Mouse (Mus musculus) midbrain, embryonic 15.5 days (tissue): Measurements from ENCODE around the gene Gm45717. TPM values are rescaled to one million over a fixed set of nuclear protein-coding genes. Genes with fewer than 3 reads are reported as not detected.

Source experiments
- ATAC-seq: fragments of 200-750 bp; cut with Nextera tagmentation; replicated peaks from 2 replicates; pipeline ENCODE4 v1.8.0; 2017; ENCODE audit warnings: moderate TSS enrichment
- H3K27ac ChIP-seq: fragments of 300-500 bp; sonication (generic); 2 replicates; pipeline ENCODE4 v1.5.1; 2015; ENCODE audit warnings: mild to moderate bottlenecking, inconsistent platforms
- H3K27me3 ChIP-seq: fragments of 300-500 bp; sonication (generic); replicated peaks from 2 replicates; pipeline ENCODE4 v1.6.1; 2015; ENCODE audit warnings: inconsistent platforms
- H3K36me3 ChIP-seq: fragments of 300-500 bp; sonication (generic); replicated peaks from 2 replicates; pipeline ENCODE4 v1.6.1; 2015; ENCODE audit warnings: inconsistent platforms
- H3K4me1 ChIP-seq: fragments of 300-500 bp; sonication (generic); 2 replicates; pipeline ENCODE4 v1.6.1; 2015; ENCODE audit warnings: inconsistent platforms
- H3K4me2 ChIP-seq: fragments of 300-500 bp; sonication (generic); 2 replicates; pipeline ENCODE4 v1.6.1; 2015; ENCODE audit warnings: inconsistent platforms, mild to moderate bottlenecking, moderate library complexity
- H3K4me3 ChIP-seq: fragments of 300-500 bp; sonication (generic); 2 replicates; pipeline ENCODE4 v1.5.1; 2015; ENCODE audit warnings: mild to moderate bottlenecking, inconsistent platforms
- H3K9ac ChIP-seq: fragments of 300-500 bp; sonication (generic); 2 replicates; pipeline ENCODE4 v1.6.1; 2015; ENCODE audit warnings: mild to moderate bottlenecking, inconsistent platforms
- H3K9me3 ChIP-seq: fragments of 300-500 bp; sonication (generic); 2 replicates; pipeline ENCODE4 v1.6.1; 2016; ENCODE audit warnings: inconsistent platforms
- WGBS: fragments of 180-500 bp; shearing (Covaris S2); methylation state at CpG from one replicate; pipeline ENCODE4 v1.1.7; 2015; ENCODE audit warnings: mixed read lengths; 5-methylcytosine and 5-hydroxymethylcytosine counted together
- polyA plus RNA-seq: library from polyadenylated mRNA; unstranded; fragments of >200 nt; fragmentation: Nextera tagmentation; extraction: Ambion mirVana; gene quantifications from 2 replicates; pipeline ENCODE4 v1.2.1, GENCODE M21; 2015

Gene Gm45717
- not detected in 2 replicates for polyA plus RNA-seq

DNA sequence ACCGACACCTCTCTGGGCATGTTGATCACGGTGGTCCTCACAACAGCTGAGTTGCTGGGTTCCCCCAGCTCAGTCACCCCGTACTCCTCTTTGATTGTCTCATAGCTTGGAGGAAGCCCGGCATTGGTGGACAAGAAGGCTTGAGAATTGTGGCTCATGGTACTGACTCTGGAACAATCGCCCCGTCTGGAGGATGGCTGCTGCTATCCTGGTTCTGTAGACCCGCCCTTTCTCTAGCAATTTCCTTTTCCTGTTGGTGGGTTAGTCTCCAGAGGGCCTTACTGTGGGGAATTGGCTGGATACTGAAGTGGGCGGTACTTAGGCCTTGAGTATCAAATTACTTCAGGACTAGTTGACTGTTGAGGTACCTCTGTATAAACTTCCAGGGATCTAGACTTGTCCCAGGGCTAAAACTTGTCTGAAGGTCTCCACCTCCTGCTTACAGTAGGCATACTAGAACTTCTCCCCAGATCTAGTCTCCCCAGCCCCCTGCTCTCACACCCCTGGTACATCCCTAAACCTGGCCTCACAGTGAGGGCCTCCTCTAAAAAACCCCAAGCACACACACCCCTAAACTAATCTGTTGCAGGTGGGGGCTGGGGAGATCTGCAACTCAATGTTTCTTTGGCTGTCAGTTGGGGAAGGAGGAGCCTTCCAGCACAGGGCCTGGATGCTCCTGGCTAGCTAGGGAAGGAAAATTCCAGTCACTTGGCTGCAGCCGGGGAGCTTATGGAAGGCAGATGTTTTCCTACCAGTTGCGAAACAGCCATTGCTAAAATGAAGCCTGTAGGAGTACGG, at the start of gene Gm45717, which contains the start of gene Ifitm2:
TSS of gene Gm45717 (minus strand) at position 180 of the 798 bp plus-strand sequence.
TSS of gene Ifitm2 (minus strand) at position 230 of the 798 bp plus-strand sequence.
- Histone ChIP-seq H3K9me3 (no peaks in the 10 kb centered on the region), H3K27ac (no peak within 1 kb of the TSS), H3K4me2 (peak within 1 kb of the TSS; percentile 48), H3K4me3 (peak within 1 kb of the TSS; percentile 31), H3K9ac (0 out of 2 replicates have a peak within 1 kb of the TSS, but pooled peaks have one; percentile 14), H3K36me3 (no peaks in the 10 kb centered on the region), H3K4me1 (peaks cover 5% of the 10 kb centered on the region), H3K27me3 (no peaks in the 10 kb centered on the region)
- peak; percentile 62; the same call in 1 of the 2 replicates for ATAC-seq
- WGBS = 26% methylated on average over 11 of the region's 11 CpGs

DNA sequence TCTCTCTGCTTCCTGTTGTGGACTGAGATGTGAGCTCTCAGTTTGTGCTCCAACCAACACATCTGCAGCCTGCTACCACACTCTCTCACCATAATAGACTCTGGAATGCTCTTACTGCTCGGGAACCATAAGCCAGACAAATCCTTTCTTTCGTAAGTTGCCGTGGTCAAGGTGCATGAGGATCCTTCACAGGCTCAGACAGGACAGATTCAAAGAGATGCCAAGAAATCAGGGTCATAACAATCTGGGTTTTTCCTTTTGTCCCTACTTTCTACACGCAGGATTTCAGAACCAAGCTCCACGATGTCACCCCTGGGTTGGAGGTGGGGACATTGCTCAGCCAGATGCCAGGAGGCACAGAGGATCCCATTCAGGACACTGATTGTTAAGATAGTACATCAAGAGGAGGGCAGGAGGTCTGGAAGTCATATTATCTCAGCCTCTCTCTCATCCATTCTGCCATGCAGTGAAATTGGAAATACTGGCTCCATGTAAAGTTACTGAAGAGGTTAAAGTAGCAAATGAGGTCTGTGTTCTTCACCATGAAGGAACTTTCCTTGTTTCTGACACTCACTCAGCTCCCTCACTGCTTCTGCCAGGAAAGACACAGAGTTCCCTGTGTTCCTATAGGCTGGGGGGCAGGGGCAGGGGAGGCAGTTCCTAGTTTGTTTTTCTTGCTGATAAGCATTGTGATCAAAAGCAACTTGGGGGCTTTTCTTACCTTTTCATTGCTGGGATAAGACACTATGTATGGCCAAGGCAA, 47.7 kb upstream of the Gm45717 start:
- ATAC-seq = no peak
- no peaks in the 10 kb centered on the region for H3K27me3 ChIP-seq
- 84% methylated on average over 5 of the region's 5 CpGs for WGBS
- no peaks in the 10 kb centered on the region for H3K36me3 ChIP-seq
- no peak overlapping the region for H3K4me2 ChIP-seq
- H3K9me3 ChIP-seq = no peaks in the 10 kb centered on the region
- H3K4me1 ChIP-seq = no peaks in the 10 kb centered on the region; the same call in 1 of the 2 replicates
- H3K4me3 ChIP-seq = no peak overlapping the region
- no peak overlapping the region for H3K27ac ChIP-seq
- H3K9ac ChIP-seq = no peak overlapping the region

DNA sequence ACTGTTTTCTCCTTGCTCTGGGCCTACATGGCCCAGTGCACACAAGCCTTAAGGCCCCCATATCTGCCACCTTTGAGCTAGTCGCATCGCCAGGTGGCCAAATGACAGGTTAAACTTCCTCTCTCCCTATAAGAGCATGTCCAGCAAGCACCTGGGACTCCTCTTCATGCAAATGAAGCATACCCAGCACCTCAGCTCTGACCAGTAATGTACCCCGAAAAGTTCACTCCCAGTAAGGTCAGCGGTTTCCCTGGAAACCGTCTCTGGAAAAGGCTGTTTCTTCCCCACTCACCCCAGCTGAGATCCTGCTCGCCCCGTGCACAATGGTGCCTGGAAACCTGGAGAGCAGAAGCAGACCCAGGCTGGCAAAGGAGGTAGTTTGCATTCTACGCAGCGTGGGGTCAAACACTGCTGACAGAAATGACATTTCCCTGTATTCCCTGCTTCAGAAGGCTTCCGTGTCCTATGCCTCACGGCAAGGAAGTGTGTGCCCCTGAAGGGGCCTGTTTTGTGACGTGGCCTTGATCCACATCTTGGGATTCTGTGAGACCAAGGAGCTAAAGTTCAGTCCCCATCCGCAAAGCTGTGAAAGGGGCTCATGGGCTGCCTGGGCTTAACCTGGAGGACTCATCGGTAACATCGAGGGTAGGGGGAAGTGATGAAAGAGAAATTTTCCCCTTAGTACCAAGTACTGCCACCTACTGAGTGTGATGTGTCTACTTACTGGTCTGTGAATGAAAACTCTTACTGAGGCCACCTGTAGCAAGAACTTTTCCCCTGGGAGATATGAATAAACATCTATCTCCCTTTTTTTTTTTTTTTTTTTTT, 45.4 kb upstream of the Gm45717 start:
- H3K4me2 ChIP-seq = no peak overlapping the region
- no peak overlapping the region for H3K27ac ChIP-seq
- no peaks in the 10 kb centered on the region for H3K9me3 ChIP-seq
- ATAC-seq = no peak
- no peaks in the 10 kb centered on the region for H3K36me3 ChIP-seq
- H3K9ac ChIP-seq = no peak overlapping the region
- H3K4me3 ChIP-seq = no peak overlapping the region
- 73% methylated on average over 15 of the region's 15 CpGs for WGBS
- no peaks in the 10 kb centered on the region for H3K4me1 ChIP-seq
- no peaks in the 10 kb centered on the region for H3K27me3 ChIP-seq

DNA sequence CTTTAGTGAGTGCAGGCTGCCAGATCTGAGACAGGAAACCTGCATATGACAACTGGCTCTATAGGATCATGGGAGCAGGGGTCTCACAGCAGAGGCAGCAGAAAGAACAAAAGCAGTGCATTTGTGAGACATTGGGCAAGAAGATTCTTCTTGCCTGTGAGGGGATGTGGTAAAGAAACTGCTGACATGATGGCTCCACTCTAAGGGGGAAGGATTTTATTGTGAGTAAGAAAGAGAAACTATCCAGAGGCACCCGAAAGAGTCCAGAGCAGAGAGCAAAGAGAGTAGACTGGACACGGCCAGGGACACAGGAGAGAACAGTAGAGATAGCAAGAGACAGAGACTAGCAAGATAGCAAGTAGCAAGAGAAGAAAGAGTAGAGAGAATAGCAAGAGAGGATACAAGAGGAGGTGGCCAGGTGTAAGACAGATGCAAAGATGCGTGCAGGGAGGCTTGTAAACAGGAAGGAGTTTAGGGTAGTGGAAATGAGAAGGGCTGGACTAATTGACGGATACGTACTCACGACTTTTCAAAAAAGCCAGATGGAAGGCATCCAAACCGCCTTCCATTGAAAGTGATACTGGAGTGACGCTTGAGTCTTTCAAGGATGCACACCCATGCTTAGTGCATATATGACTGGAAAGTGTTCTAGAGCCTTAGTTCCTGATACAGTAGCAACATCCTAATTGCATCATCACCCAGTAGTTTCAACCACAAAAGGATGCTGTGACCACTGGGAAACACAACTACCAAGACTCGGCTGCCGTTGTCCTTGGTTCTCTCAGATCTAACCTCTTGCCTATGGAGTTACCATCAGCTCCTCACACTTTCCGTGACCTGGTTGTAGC, 43.3 kb upstream of the Gm45717 start:
- no peak overlapping the region for H3K4me3 ChIP-seq
- H3K9me3 ChIP-seq = no peaks in the 10 kb centered on the region
- H3K4me1 ChIP-seq = no peaks in the 10 kb centered on the region
- H3K4me2 ChIP-seq = no peak overlapping the region
- WGBS = 90% methylated on average over 11 of the region's 11 CpGs
- no peak overlapping the region for H3K9ac ChIP-seq
- no peaks in the 10 kb centered on the region for H3K27me3 ChIP-seq
- H3K27ac ChIP-seq = no peak overlapping the region
- ATAC-seq = no peak
- no peaks in the 10 kb centered on the region for H3K36me3 ChIP-seq

DNA sequence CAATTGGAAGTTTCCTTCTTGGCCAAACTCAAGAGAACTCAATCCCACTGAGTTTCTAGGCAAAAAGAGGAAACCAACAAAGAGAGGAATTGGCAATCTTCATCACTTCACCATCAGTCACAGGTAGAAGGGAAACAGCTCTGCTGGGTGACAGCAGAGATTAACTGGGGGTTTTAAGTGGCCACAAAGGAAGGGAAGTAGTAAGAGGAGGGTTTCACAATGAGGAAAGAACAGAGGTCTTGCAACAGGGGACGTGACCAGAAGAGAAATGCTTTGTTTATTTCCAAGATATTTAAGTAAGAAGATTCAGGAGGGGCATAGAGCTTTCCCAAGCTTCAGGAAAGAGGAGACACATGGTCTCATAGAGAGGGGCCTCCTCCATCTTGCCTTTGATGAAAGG, 42.1 kb upstream of the Gm45717 start:
- H3K27me3 ChIP-seq = no peaks in the 10 kb centered on the region
- no peaks in the 10 kb centered on the region for H3K9me3 ChIP-seq
- H3K9ac ChIP-seq = no peak overlapping the region
- H3K4me2 ChIP-seq = no peak overlapping the region
- H3K4me1 ChIP-seq = no peaks in the 10 kb centered on the region
- no peak overlapping the region for H3K4me3 ChIP-seq
- H3K36me3 ChIP-seq = no peaks in the 10 kb centered on the region
- H3K27ac ChIP-seq = no peak overlapping the region
- ATAC-seq = no peak
- 42% methylated on average over 1 of the region's 1 CpGs for WGBS

DNA sequence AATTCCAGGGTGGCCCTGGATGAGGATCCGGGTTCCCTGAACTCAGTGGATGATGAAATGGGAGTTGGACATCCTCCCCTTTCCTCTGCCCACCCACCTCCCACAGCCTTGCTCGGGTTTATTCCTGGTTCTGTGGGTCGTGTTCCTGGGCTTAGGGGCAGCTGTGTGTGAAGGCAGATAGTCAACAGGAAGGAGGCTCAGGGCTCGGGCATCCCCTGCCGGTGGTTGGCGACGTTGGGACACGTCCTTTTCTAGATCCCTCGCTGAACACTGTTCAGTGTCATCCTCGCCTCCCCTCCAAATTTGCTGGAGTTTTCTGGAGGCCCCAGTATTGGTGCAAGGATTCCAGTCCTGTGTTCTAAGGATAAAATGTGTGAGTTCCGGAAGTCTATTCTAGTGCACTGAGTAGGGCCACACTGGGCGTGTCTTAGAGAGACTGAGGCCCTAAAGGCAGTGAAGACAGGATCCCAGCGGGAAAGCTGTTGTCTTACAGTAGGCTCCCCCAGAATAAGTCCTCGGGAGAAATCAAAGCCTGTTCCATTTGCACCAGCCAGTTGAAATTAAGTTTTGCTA, 35.5 kb upstream of the Gm45717 start:
- Histone ChIP-seq H3K4me3 (no peak overlapping the region), H3K27me3 (no peaks in the 10 kb centered on the region), H3K9me3 (no peaks in the 10 kb centered on the region), H3K27ac (no peak overlapping the region), H3K4me1 (no peaks in the 10 kb centered on the region), H3K4me2 (no peak overlapping the region), H3K36me3 (no peaks in the 10 kb centered on the region), H3K9ac (no peak overlapping the region)
- 90% methylated on average over 14 of the region's 14 CpGs for WGBS
- no peak for ATAC-seq

DNA sequence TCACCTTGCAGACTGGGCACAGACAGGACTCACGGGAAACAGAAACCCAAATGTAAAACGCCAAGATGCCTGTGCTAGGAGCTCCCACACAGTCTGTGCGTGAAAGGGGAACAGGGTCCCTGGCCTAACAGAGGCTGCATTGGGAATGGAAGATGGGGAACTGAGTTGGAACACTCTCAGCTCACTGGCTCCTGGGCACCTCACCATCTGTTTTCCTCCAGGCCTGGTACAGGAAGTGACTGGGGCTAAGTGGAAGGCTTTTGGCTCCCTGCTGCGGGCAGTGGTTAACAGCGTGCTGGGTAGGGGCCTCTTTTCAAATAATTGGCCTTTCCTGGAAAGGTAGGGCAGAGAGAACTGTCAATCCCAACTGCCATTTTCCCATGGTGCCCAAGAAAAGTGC, 34.9 kb upstream of the Gm45717 start:
- no peak overlapping the region for H3K4me3 ChIP-seq
- no peaks in the 10 kb centered on the region for H3K9me3 ChIP-seq
- ATAC-seq = no peak
- no peak overlapping the region for H3K27ac ChIP-seq
- H3K36me3 ChIP-seq = no peaks in the 10 kb centered on the region
- no peaks in the 10 kb centered on the region for H3K4me1 ChIP-seq
- no peak overlapping the region for H3K9ac ChIP-seq
- WGBS = 81% methylated on average over 5 of the region's 5 CpGs
- no peak overlapping the region for H3K4me2 ChIP-seq
- no peaks in the 10 kb centered on the region for H3K27me3 ChIP-seq

DNA sequence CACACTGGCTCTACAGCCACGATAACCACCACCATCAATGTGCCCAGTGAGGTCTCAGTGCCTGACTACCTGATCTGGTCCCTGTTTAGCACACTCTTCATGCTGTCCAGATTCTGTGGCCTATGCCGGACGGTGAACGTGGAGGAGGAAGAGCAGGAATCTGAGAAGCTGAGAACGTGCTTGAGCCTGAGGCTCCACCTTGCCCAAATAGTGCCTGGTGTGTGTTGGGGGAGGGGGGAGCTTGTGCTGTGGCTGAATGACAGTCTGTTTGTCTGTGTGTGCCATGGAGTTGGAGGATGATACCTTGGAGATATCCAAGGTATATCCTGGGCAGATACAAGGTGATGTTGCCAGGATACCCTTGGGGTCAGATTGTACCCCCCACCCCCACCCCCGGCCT, 34.4 kb upstream of the Gm45717 start:
- no peak overlapping the region for H3K27ac ChIP-seq
- no peak overlapping the region for H3K9ac ChIP-seq
- no peaks in the 10 kb centered on the region for H3K36me3 ChIP-seq
- WGBS = 80% methylated on average over 6 of the region's 6 CpGs
- H3K4me2 ChIP-seq = no peak overlapping the region
- no peak for ATAC-seq
- no peak overlapping the region for H3K4me3 ChIP-seq
- no peaks in the 10 kb centered on the region for H3K9me3 ChIP-seq
- no peaks in the 10 kb centered on the region for H3K27me3 ChIP-seq
- H3K4me1 ChIP-seq = no peaks in the 10 kb centered on the region

DNA sequence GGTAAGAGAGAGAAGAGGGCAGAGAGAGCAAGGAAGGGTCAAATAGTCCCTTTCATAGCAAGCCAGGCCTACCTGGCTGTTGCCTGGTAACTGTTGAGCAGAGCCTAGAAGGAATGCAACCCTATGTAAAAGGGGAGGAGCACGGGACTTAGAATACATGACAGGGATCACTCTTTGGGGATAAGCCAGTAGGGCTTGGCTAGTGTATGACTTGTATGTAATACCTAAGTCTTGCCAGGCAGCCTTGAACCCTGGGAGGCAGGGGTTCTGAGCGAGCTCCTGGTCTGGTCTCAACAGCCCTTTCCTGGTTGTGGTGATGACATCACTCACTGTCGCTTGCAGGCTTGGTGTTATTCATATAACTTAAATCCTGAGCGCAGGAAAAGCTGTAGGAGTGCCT, 33.3 kb upstream of the Gm45717 start:
- H3K36me3 ChIP-seq = no peaks in the 10 kb centered on the region
- no peak overlapping the region for H3K4me2 ChIP-seq
- H3K27me3 ChIP-seq = no peaks in the 10 kb centered on the region
- no peak overlapping the region for H3K27ac ChIP-seq
- H3K4me3 ChIP-seq = no peak overlapping the region
- H3K9ac ChIP-seq = no peak overlapping the region
- no peaks in the 10 kb centered on the region for H3K4me1 ChIP-seq
- 82% methylated on average over 4 of the region's 4 CpGs for WGBS
- ATAC-seq = no peak
- H3K9me3 ChIP-seq = no peaks in the 10 kb centered on the region

DNA sequence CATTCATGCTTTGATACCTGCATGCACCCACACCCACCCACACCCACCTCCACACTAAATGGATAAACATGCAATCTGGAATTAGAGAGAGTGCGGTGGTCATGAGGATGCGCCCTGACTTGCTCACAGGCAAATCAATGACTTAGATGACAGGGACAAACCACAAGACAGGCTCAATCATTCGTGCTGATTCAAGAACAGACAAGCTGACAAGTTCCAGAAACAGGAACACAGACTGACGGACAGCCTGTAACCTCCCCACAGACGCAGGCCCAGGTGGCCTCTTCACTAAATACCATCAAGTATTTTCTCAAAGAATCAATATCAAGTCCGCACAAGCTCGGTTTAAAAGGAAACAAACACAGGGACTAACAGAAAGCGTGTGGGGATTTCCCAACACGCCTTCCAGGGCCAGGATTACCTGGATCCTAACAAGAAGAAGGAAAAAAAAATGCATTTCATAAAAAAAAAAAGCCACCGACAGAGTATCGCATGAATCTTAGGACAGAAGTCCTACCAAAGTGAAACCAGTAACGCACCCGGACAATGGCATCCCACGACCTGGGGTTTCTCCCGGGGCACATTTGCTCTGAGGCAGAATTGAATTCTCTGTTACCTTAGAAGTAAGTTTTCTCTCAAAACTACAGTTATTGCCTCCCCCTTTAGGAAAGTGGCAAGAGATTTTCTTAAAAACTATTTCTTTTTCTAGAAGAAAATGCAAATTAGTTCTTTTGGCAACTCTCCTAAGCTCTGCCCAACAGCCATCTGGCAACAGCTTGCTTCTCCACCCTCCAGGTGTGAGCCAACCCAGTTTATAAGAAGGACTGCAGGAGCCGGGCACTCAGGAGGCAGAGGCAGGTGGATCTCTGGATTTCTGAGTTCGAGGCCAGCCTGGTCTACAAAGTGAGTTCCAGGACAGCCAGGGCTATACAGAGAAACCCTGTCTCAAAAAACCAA, 31.7 kb upstream of the Gm45717 start:
- Histone ChIP-seq H3K27ac (no peak overlapping the region), H3K27me3 (no peaks in the 10 kb centered on the region), H3K4me3 (no peak overlapping the region), H3K36me3 (no peaks in the 10 kb centered on the region), H3K4me1 (no peaks in the 10 kb centered on the region), H3K9me3 (no peaks in the 10 kb centered on the region), H3K4me2 (no peak overlapping the region), H3K9ac (no peak overlapping the region)
- ATAC-seq = no peak
- WGBS = 94% methylated on average over 17 of the region's 17 CpGs
